Mouse (Mus musculus) testis, postnatal 10 days (tissue): ENCODE data around the gene Fmnl3.

Source experiments
- DNase-seq: peaks from one replicate; pipeline ENCODE4 v3.0.0; 2021; ENCODE audit warnings: low spot score

Gene Fmnl3

GRCm38 (mm10) chr15:99317267-99317651 lies 53.0 kb downstream of the Fmnl3 start:
- no peak for DNase-seq

GRCm38 (mm10) chr15:99316314-99317266 lies 53.7 kb downstream of the Fmnl3 start:
- peak; percentile 86 for DNase-seq

GRCm38 (mm10) chr15:99314891-99315290 lies 55.4 kb downstream of the Fmnl3 start:
- no peak for DNase-seq

- DNase-seq, result no peak
These were observed 59.7 kb downstream of the Fmnl3 start for GRCm38 (mm10) chr15:99310617-99311016.

- no peak for DNase-seq
These were observed 60.7 kb downstream of the Fmnl3 start for GRCm38 (mm10) chr15:99309549-99309948.

- DNase-seq, result no peak
These were observed 62.8 kb downstream of the Fmnl3 start for GRCm38 (mm10) chr15:99307476-99307875.

- DNase-seq, result no peak
These were observed 74.1 kb downstream of the Fmnl3 start for GRCm38 (mm10) chr15:99296213-99296612.

- peak; percentile 78 for DNase-seq
These were observed 74.7 kb downstream of the Fmnl3 start, which contains the start of gene Fam186b for GRCm38 (mm10) chr15:99295484-99295981. Gene Fam186b, minus strand, starts transcription at chr15:99295888.

- peak; percentile 96 for DNase-seq
These were observed 75.4 kb downstream of the Fmnl3 start, which contains the start of gene Prpf40b for GRCm38 (mm10) chr15:99294813-99295374. Gene Prpf40b, plus strand, starts transcription at chr15:99295087.

GRCm38 (mm10) chr15:99294287-99294686 lies 76.0 kb downstream of the Fmnl3 start:
- no peak for DNase-seq

GRCm38 (mm10) chr15:99290586-99290985 lies 79.7 kb downstream of the Fmnl3 start:
- DNase-seq, result no peak

- no peak for DNase-seq
These were observed 85.1 kb downstream of the Fmnl3 start for GRCm38 (mm10) chr15:99285189-99285535.

GRCm38 (mm10) chr15:99284527-99285188 lies 85.6 kb downstream of the Fmnl3 start:
- no peak for DNase-seq

- DNase-seq, result no peak
These were observed 86.8 kb downstream of the Fmnl3 start for GRCm38 (mm10) chr15:99283456-99283855.

- DNase-seq, result no peak
These were observed 92.0 kb downstream of the Fmnl3 start for GRCm38 (mm10) chr15:99278271-99278670.

GRCm38 (mm10) chr15:99276095-99276494 lies 94.2 kb downstream of the Fmnl3 start:
- no peak for DNase-seq
